9 mouse cellular contexts compared by ENCODE assay signal in the genomic region with DNA sequence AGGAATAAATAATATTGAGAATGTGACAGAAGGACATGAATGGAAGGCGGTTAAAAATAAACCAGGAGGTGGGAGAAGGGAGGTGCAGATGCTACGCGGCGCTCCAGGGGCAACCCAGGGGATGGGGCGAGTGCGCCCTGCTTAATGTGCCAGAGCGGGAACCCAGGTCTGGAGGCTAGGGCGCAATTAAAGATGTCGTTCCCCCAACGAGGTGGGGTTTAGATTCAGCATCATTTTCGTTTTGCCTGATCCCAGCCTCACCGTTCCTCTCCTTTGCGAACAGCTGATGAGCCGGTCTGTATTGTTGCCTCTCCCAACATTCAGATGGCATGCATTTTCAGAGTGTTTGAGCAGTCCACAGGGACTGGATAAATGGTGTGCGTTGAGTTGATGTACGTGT. TPM values are rescaled to one million over a fixed set of nuclear protein-coding genes. Genes with fewer than 3 reads are reported as not detected.
DNase-seq lines count a peak whose midpoint lies in the region; ATAC-seq lines count a peak whose summit lies in the region.
"Had no signal": no experiment of that assay in that cellular context is flagged by ENCODE, and none has a peak within 500 bp of the region (broad histone marks: within the 10 kb centered on the region; RNA-seq: fewer than 3 reads in every experiment).

No protein-coding gene starts in this region.

- H3K4me2 ChIP-seq in kidney, embryonic 16.5 days (replicated peaks; ENCODE audit: low read depth, low read length): peak overlapping the region; percentile 71
- H3K4me2 ChIP-seq in midbrain, embryonic 11.5 days: peak overlapping the region; percentile 96

- DNase-seq in kidney, adult 8-10 months: no peak
- DNase-seq in embryo, embryonic 10.5 days (ENCODE audit: low spot score): peak; percentile 17
- DNase-seq in heart, postnatal 4 days: peak; percentile 20
- peak; percentile 93 for DNase-seq in midbrain, embryonic 11.5 days (ENCODE audit: low spot score, missing footprints)
- DNase-seq in gastrocnemius, adult 18-20 months (ENCODE audit: low spot score): no peak
- DNase-seq in thymus, postnatal 0 days (ENCODE audit: low spot score): no peak

- peaks cover 17% of the 10 kb centered on the region for H3K27me3 ChIP-seq in kidney, embryonic 16.5 days (ENCODE audit: insufficient read depth, low read length)
- no peaks in the 10 kb centered on the region; the same call in none of the 2 replicates for H3K27me3 ChIP-seq in midbrain, embryonic 11.5 days (ENCODE audit: control insufficient read depth, insufficient read depth, low read length)
- H3K27me3 ChIP-seq: Patski had no signal

- no peaks in the 10 kb centered on the region for H3K9me3 ChIP-seq in kidney, embryonic 16.5 days (ENCODE audit: low read length)
- no peaks in the 10 kb centered on the region for H3K9me3 ChIP-seq in midbrain, embryonic 11.5 days (ENCODE audit: control insufficient read depth, low read length)

- no peak overlapping the region for H3K9ac ChIP-seq in kidney, embryonic 16.5 days (replicated peaks; ENCODE audit: low read length)
- peak overlapping the region; percentile 38; the same call in 1 of the 2 replicates for H3K9ac ChIP-seq in midbrain, embryonic 11.5 days (ENCODE audit: low read length)

- H3K4me1 ChIP-seq in kidney, embryonic 16.5 days (ENCODE audit: insufficient read depth, low read length): peaks cover 7% of the 10 kb centered on the region
- no peaks in the 10 kb centered on the region for H3K4me1 ChIP-seq in midbrain, embryonic 11.5 days (ENCODE audit: control insufficient read depth, insufficient read depth, low read length)

- no peaks in the 10 kb centered on the region for H3K36me3 ChIP-seq in kidney, embryonic 16.5 days (ENCODE audit: insufficient read depth, low read length)
- no peaks in the 10 kb centered on the region for H3K36me3 ChIP-seq in midbrain, embryonic 11.5 days (ENCODE audit: control insufficient read depth, insufficient read depth, low read length)

- peak overlapping the region; percentile 41 for H3K4me3 ChIP-seq in kidney, embryonic 16.5 days (ENCODE audit: low read length)
- peak overlapping the region; percentile 43 for H3K4me3 ChIP-seq in midbrain, embryonic 11.5 days (ENCODE audit: low read depth, low read length)

- ATAC-seq in kidney, embryonic 16.5 days (ENCODE audit: low FRiP score, low TSS enrichment): no peak
- ATAC-seq in midbrain, embryonic 11.5 days (ENCODE audit: low FRiP score): peak; percentile 38; the same call in 1 of the 2 replicates
- ATAC-seq in erythroid progenitor cell, adult 5-6 weeks (replicated peaks; ENCODE audit: low FRiP score, poor library complexity, severe bottlenecking): no peak

- WGBS in kidney, embryonic 16.5 days: 4% methylated on average over 16 of the region's 16 CpGs
- WGBS in midbrain, embryonic 11.5 days: 3% methylated on average over 16 of the region's 16 CpGs

- no peak overlapping the region for H3K27ac ChIP-seq in kidney, embryonic 16.5 days (ENCODE audit: low read length)
- no peak overlapping the region for H3K27ac ChIP-seq in midbrain, embryonic 11.5 days (ENCODE audit: low read depth, low read length)

RNA-seq across cellular contexts. Expression of a gene that starts 0.7 kb away (rescaled TPM):
- 0.10 and 0.17 TPM in 2 replicates for polyA plus RNA-seq in kidney, embryonic 16.5 days (2015; fragmentation: Nextera tagmentation; extraction: Ambion mirVana)
- 1 to 10 TPM; 7.7 to 9.6 TPM for total RNA-seq in heart, postnatal 4 days (2021)
- polyA plus RNA-seq in midbrain, embryonic 11.5 days (2014; fragmentation: Nextera tagmentation; extraction: Ambion mirVana): 0.80 and 1.1 TPM in 2 replicates
- not detected in 2 replicates for total RNA-seq in erythroid progenitor cell, adult 5-6 weeks (2015; ENCODE audit: low replicate concordance)
- total RNA-seq in erythroid progenitor cell, adult 5-6 weeks (2017; ENCODE audit: low replicate concordance): not detected in 2 replicates
- total RNA-seq in gastrocnemius, adult 18-20 months (2021): not detected
- not detected in 2 replicates for polyA plus RNA-seq in thymus, postnatal 0 days (2015; fragmentation: Nextera tagmentation; extraction: Ambion mirVana)
- polyA plus RNA-seq: Patski had no signal

Comparison
In these comparisons a context has a peak if more than half of its experiments do, and no peak if none do; other contexts are left out.
1. DNase-seq: peak in embryo, embryonic 10.5 days (single experiment), heart, postnatal 4 days (single experiment) and midbrain, embryonic 11.5 days (single experiment); none in kidney, adult 8-10 months (0 of 2), gastrocnemius, adult 18-20 months (single experiment) and thymus, postnatal 0 days (single experiment).
2. RNA of a gene that starts 0.7 kb away (total RNA-seq): 7.7 to 9.6 TPM in heart, postnatal 4 days; not detected in erythroid progenitor cell, adult 5-6 weeks and not detected in gastrocnemius, adult 18-20 months; every median in the first group is over 4 times any median in the second.